Mouse (Mus musculus) C2C12 (cell line): ENCODE measurements around the gene Xrcc1.

ENCODE experiments used
- CEBPB ChIP-seq: IDR thresholded peaks from one replicate; pipeline ENCODE4 v1.6.1; 2011; ENCODE audit warnings: low read depth, mild to moderate bottlenecking, control low read depth, moderate library complexity
- CTCF ChIP-seq: IDR thresholded peaks from one replicate; pipeline ENCODE4 v1.5.1; 2011; ENCODE audit not compliant: control insufficient read depth, insufficient read depth, insufficient read length
- FOSL1 ChIP-seq: IDR thresholded peaks from one replicate; pipeline ENCODE4 v1.8.0; 2011; ENCODE audit warnings: mild to moderate bottlenecking, low read length; ENCODE audit not compliant: poor library complexity, insufficient read depth, severe bottlenecking
- MAX ChIP-seq: IDR thresholded peaks from one replicate; pipeline ENCODE4 v1.6.1; 2011; ENCODE audit warnings: mild to moderate bottlenecking, control low read depth
- MYOG ChIP-seq: IDR thresholded peaks from one replicate; pipeline ENCODE4 v1.6.1; 2011; ENCODE audit not compliant: control insufficient read depth, insufficient read length; ENCODE audit errors: extremely low read depth
- USF1 ChIP-seq: IDR thresholded peaks from one replicate; pipeline ENCODE4 v1.6.1; 2011; ENCODE audit warnings: low read depth, mild to moderate bottlenecking, control low read depth, moderate library complexity

DNA sequence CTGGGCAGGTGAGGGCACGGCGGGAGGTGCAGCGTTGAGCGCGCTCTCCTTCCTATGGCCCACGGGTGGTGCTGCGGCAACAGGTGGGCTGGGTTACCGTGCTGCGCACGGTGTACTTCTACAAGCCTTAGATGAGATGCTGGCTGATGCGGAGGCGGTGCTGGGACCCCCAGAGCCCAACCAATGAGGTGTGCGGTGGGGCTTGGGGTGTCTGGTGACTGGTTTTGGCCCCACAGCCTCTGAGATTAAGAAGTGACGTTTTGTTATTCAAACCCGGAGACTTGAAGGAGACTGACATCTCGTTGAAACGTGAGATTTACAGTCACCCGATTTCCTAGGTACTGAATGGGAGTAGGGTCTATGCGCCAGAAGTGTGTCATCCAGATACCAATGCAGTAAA, 11.8 kb upstream of the Xrcc1 start:
- TF ChIP-seq CTCF, result no peak
- no peak for TF ChIP-seq CEBPB
- no peak for TF ChIP-seq USF1
- no peak for TF ChIP-seq FOSL1
- no peak for TF ChIP-seq MYOG
- no peak for TF ChIP-seq MAX
